20 mouse cellular contexts compared by ENCODE assay signal in genomic region chr2:62618934-62619341, GRCm38 (mm10). TPM values are rescaled to one million over a fixed set of nuclear protein-coding genes. Genes with fewer than 3 reads are reported as not detected.
DNase-seq lines count a peak whose midpoint lies in the region; ATAC-seq lines count a peak whose summit lies in the region.
"Had no signal": no experiment of that assay in that cellular context is flagged by ENCODE, and none has a peak within 500 bp of the region (broad histone marks: within the 10 kb centered on the region; RNA-seq: fewer than 3 reads in every experiment).

No protein-coding gene starts in this region.

- H3K27ac ChIP-seq in liver, embryonic 15.5 days (replicated peaks): peak overlapping the region; percentile 96
- H3K27ac ChIP-seq in limb, embryonic 10.5 days: no peak overlapping the region
- H3K27ac ChIP-seq in neural tube, embryonic 15.5 days (replicated peaks): no peak overlapping the region
- H3K27ac ChIP-seq: embryonic facial prominence, embryonic 13.5 days; heart, adult 2 months; limb, embryonic 12.5 days had no signal

- peak overlapping the region; percentile 14; the same call in 1 of the 2 replicates for H3K4me3 ChIP-seq in liver, embryonic 15.5 days (replicated peaks)
- H3K4me3 ChIP-seq in limb, embryonic 10.5 days: no peak overlapping the region
- H3K4me3 ChIP-seq in neural tube, embryonic 15.5 days (replicated peaks): no peak overlapping the region
- H3K4me3 ChIP-seq: embryonic facial prominence, embryonic 13.5 days; heart, adult 2 months; limb, embryonic 12.5 days; myocyte had no signal

- no peaks in the 10 kb centered on the region for H3K9me3 ChIP-seq in liver, embryonic 15.5 days (replicated peaks)
- no peaks in the 10 kb centered on the region for H3K9me3 ChIP-seq in limb, embryonic 10.5 days (replicated peaks)
- no peaks in the 10 kb centered on the region for H3K9me3 ChIP-seq in neural tube, embryonic 15.5 days (replicated peaks)
- H3K9me3 ChIP-seq: embryonic facial prominence, embryonic 13.5 days; limb, embryonic 12.5 days had no signal

- peaks cover 4% of the 10 kb centered on the region; the same call in 1 of the 2 replicates for H3K36me3 ChIP-seq in liver, embryonic 15.5 days (replicated peaks)
- no peaks in the 10 kb centered on the region for H3K36me3 ChIP-seq in limb, embryonic 10.5 days
- no peaks in the 10 kb centered on the region for H3K36me3 ChIP-seq in neural tube, embryonic 15.5 days
- H3K36me3 ChIP-seq: embryonic facial prominence, embryonic 13.5 days; limb, embryonic 12.5 days had no signal

- no peaks in the 10 kb centered on the region for H3K27me3 ChIP-seq in liver, embryonic 15.5 days
- no peaks in the 10 kb centered on the region for H3K27me3 ChIP-seq in limb, embryonic 10.5 days (ENCODE audit: low read depth, poor library complexity, severe bottlenecking)
- no peaks in the 10 kb centered on the region for H3K27me3 ChIP-seq in neural tube, embryonic 15.5 days (replicated peaks)
- H3K27me3 ChIP-seq: embryonic facial prominence, embryonic 13.5 days; limb, embryonic 12.5 days had no signal

- DNase-seq in spleen, adult 12 weeks (ENCODE audit: low spot score): peak; percentile 48
- no peak for DNase-seq in spleen, adult 18-20 months
- no peak for DNase-seq in limb, embryonic 10.5 days (ENCODE audit: low spot score)
- no peak for DNase-seq in right cerebral cortex, postnatal 25 days
- DNase-seq: cerebellum, adult 9-10 months; heart, adult 2 months; heart, postnatal 4 days; kidney, postnatal 36 days; lung, postnatal 10 days; right cerebral cortex, postnatal 14 days had no signal

- 14% methylated on average over 7 of the region's 7 CpGs for WGBS in liver, embryonic 15.5 days (ENCODE audit: insufficient replicate concordance)
- WGBS in limb, embryonic 10.5 days: 86% methylated on average over 7 of the region's 7 CpGs
- WGBS in neural tube, embryonic 15.5 days: 82% methylated on average over 7 of the region's 7 CpGs

- ATAC-seq in erythroblast, adult 5-6 weeks (replicated peaks; ENCODE audit: low FRiP score, poor library complexity, severe bottlenecking): peak; percentile 95
- peak; percentile 98 for ATAC-seq in liver, embryonic 15.5 days (ENCODE audit: insufficient read depth)
- ATAC-seq in neural tube, embryonic 15.5 days (ENCODE audit: low FRiP score): no peak
- ATAC-seq: CD4-positive, CD25-positive, alpha-beta regulatory T cell, adult 4 months; forebrain, embryonic 14.5 days had no signal

- peak overlapping the region; percentile 51 for H3K4me2 ChIP-seq in liver, embryonic 15.5 days
- H3K4me2 ChIP-seq in neural tube, embryonic 15.5 days: no peak overlapping the region
- H3K4me2 ChIP-seq: embryonic facial prominence, embryonic 13.5 days; limb, embryonic 12.5 days; midbrain, embryonic 11.5 days had no signal

- H3K9ac ChIP-seq in liver, embryonic 15.5 days: no peak overlapping the region
- no peak overlapping the region for H3K9ac ChIP-seq in neural tube, embryonic 15.5 days (replicated peaks)
- H3K9ac ChIP-seq: embryonic facial prominence, embryonic 13.5 days; limb, embryonic 12.5 days had no signal

- peaks cover 39% of the 10 kb centered on the region for H3K4me1 ChIP-seq in liver, embryonic 15.5 days (replicated peaks)
- H3K4me1 ChIP-seq in limb, embryonic 10.5 days: no peaks in the 10 kb centered on the region
- H3K4me1 ChIP-seq in neural tube, embryonic 15.5 days: no peaks in the 10 kb centered on the region
- H3K4me1 ChIP-seq: limb, embryonic 12.5 days had no signal

RNA-seq across cellular contexts. Expression of gene Ifih1, which starts 27.1 kb away (rescaled TPM):
- total RNA-seq in erythroblast, adult 5-6 weeks (2015; ENCODE audit: low replicate concordance): 26.3 and 28.8 TPM in 2 replicates
- 39.8 and 51.7 TPM in 2 replicates for total RNA-seq in erythroblast, adult 5-6 weeks (2017; ENCODE audit: low replicate concordance)
- polyA plus RNA-seq in liver, embryonic 15.5 days (2015; fragmentation: Nextera tagmentation; extraction: Ambion mirVana): 3.3 and 4.8 TPM in 2 replicates
- polyA plus RNA-seq in limb, embryonic 10.5 days (2016; fragmentation: Nextera tagmentation; extraction: Ambion mirVana): 0.45 and 0.73 TPM in 2 replicates
- polyA plus RNA-seq in neural tube, embryonic 15.5 days (2015; fragmentation: Nextera tagmentation; extraction: Ambion mirVana): 0.87 and 3.2 TPM in 2 replicates

RNA-seq across cellular contexts. Expression of gene Fap, which starts 45.1 kb away (rescaled TPM):
- 0.96 and 3.1 TPM in 2 replicates for total RNA-seq in erythroblast, adult 5-6 weeks (2015; ENCODE audit: low replicate concordance)
- total RNA-seq in erythroblast, adult 5-6 weeks (2017; ENCODE audit: low replicate concordance): 1.6 and 1.7 TPM in 2 replicates
- polyA plus RNA-seq in liver, embryonic 15.5 days (2015; fragmentation: Nextera tagmentation; extraction: Ambion mirVana): 0.54 and 0.66 TPM in 2 replicates
- 4.5 and 6.4 TPM in 2 replicates for polyA plus RNA-seq in limb, embryonic 10.5 days (2016; fragmentation: Nextera tagmentation; extraction: Ambion mirVana)
- 2.2 and 3.2 TPM in 2 replicates for polyA plus RNA-seq in neural tube, embryonic 15.5 days (2015; fragmentation: Nextera tagmentation; extraction: Ambion mirVana)
- polyA plus RNA-seq: testis, adult 2 months had no signal

RNA-seq across cellular contexts. Expression of gene Gca, which starts 45.1 kb away (rescaled TPM):
- 29.8 and 37.0 TPM in 2 replicates for total RNA-seq in erythroblast, adult 5-6 weeks (2015; ENCODE audit: low replicate concordance)
- total RNA-seq in erythroblast, adult 5-6 weeks (2017; ENCODE audit: low replicate concordance): 13.7 and 21.0 TPM in 2 replicates
- 4.0 and 4.7 TPM in 2 replicates for polyA plus RNA-seq in liver, embryonic 15.5 days (2015; fragmentation: Nextera tagmentation; extraction: Ambion mirVana)
- polyA plus RNA-seq in limb, embryonic 10.5 days (2016; fragmentation: Nextera tagmentation; extraction: Ambion mirVana): 0.44 and 0.45 TPM in 2 replicates
- 3.2 and 3.8 TPM in 2 replicates for polyA plus RNA-seq in neural tube, embryonic 15.5 days (2015; fragmentation: Nextera tagmentation; extraction: Ambion mirVana)
